Mouse (Mus musculus) testis, adult 2 months (tissue): Measurements from ENCODE around the gene Sptbn1.

Experiments
- CTCF ChIP-seq: fragments of 200-500 bp; IDR thresholded peaks from 2 replicates; pipeline ENCODE4 v1.5.1; 2012; ENCODE audit warnings: low read depth, mild to moderate bottlenecking, inconsistent platforms, low read length, moderate library complexity; ENCODE audit not compliant: control insufficient read depth, insufficient read depth, insufficient replicate concordance
- POLR2A ChIP-seq: fragments of 200-500 bp; IDR thresholded peaks from 2 replicates; pipeline ENCODE4 v1.6.1; 2012; ENCODE audit warnings: low read depth, mild to moderate bottlenecking, inconsistent platforms, low read length, moderate library complexity; ENCODE audit not compliant: control insufficient read depth

DNA sequence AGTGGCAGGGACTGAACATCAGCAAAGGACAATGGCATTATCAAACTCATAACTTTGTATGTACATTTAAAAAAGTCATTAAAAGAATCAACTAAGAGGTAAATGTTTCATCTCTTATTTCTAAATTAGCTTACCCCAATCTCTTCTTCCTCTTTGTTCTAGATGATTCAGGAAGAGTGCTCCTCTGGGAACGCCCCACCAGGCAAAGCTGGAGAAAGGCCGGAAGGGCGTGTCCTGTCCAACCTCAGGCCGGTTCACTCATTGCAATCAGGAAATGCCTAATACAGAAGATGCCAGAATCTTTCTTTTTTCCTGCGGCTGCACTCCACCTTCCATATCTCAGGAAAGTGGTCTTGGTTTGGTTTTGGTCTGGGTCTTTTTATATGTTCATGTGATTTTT is 11.3 kb upstream of the Sptbn1 start:
- TF ChIP-seq CTCF: no peak
- no peak for TF ChIP-seq POLR2A
